Mouse (Mus musculus): ENCODE data around the gene Anp32b. TPM values are rescaled to one million over a fixed set of nuclear protein-coding genes. Genes with fewer than 3 reads are reported as not detected.

Anp32b gene
- polyA plus RNA-seq, 1 experiment, result not detected

DNA sequence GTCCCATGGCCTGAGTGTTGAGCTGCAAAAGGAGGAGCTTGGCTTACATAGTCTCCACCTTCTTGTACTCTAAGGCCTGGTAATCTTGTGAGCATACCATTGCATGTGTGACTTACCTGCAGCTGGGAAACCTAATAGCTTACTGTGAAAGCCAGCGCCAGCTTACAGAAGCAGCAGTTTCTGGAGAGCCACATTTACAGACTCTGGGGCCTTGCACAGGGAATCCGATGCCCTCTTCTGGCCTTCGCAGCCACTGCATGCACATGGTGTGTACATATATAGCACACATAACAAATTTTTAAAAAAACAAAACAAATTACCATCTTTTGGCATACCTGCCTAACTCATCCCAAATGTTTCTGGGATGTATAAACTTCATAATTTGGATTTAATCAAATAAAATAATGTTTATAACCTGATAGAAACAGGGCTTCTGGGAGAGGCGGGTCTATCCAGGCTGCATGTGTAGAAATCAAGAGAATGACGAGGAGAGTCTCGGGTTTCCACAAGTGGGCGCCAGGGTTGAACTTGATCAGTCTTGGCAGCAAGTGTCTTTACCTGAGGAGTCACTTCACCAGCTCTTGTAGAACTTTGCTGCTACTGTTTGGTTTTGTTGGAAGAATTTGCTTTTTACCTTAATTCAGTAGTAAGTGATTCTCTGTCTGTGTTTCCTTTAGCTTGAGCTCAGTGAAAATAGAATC is 12.6 kb downstream of the Anp32b start:
- TF ChIP-seq POLR2A (IDR thresholded peaks at IDR 0.05; ENCODE audit: insufficient read depth, low read depth, low read length) (no peak), CTCF (IDR thresholded peaks at IDR 0.05; ENCODE audit: insufficient read depth, low read depth, low read length) (no peak)
- WGBS, result 83% methylated on average over 7 of the region's 7 CpGs
- no peak overlapping the region for H3K27ac ChIP-seq (ENCODE audit: insufficient read depth, low read depth, low read length)
- H3K4me1 ChIP-seq (ENCODE audit: control insufficient read depth, insufficient read depth, low read length), result no peaks in the 10 kb centered on the region
- no peak overlapping the region for H3K4me3 ChIP-seq (ENCODE audit: insufficient read depth, low read depth, low read length)

DNA sequence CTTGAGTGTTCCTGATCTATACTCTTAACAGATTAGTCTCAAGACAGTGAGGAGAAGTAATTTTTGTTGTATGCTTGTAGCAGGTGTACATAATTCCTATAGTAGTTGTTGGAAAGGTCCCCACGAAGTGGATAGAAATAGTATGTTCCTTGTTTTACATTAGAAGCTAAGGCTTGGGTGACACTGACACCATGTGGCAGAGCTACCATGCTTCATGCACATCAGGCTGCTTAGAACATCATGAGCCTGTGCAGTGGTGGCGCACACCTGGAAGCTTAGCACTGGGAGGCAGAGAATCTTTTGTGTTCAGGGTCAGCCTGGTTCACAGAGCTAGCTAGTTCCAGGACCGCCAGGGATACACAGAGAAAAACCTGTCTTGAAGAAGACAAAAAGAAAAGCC is 15.0 kb downstream of the Anp32b start:
- Histone ChIP-seq H3K4me1 (ENCODE audit: control insufficient read depth, insufficient read depth, low read length) (no peaks in the 10 kb centered on the region), H3K4me3 (ENCODE audit: insufficient read depth, low read depth, low read length) (no peak overlapping the region), H3K27ac (ENCODE audit: insufficient read depth, low read depth, low read length) (no peak overlapping the region)
- TF ChIP-seq CTCF (IDR thresholded peaks at IDR 0.05; ENCODE audit: insufficient read depth, low read depth, low read length) (no peak), POLR2A (IDR thresholded peaks at IDR 0.05; ENCODE audit: insufficient read depth, low read depth, low read length) (no peak)
- 69% methylated on average over 3 of the region's 3 CpGs for whole genome bisulfite sequencing

DNA sequence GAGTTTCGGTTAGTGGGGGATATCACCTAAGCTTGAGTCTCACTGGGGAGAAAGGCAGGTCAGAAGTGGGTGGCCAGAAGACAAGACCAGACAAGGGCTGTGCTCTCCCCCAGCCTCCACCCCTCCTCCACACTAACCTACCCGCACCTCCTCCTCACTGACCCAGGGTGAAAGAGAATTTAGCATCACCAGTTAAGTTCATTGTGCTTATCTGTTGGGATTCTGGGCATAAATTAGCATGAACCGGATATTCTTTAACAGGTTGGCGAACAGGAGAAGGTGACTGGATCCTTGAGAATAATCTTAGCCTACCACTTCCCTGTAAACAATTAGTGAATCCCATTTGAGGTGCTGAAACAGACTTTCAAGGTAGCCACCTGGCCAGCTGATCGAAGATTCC is 24.4 kb downstream of the Anp32b start:
- Histone ChIP-seq H3K4me1 (ENCODE audit: control insufficient read depth, insufficient read depth, low read length) (no peaks in the 10 kb centered on the region), H3K27ac (ENCODE audit: insufficient read depth, low read depth, low read length) (no peak overlapping the region), H3K4me3 (ENCODE audit: insufficient read depth, low read depth, low read length) (no peak overlapping the region)
- TF ChIP-seq POLR2A (IDR thresholded peaks at IDR 0.05; ENCODE audit: insufficient read depth, low read depth, low read length) (no peak), CTCF (IDR thresholded peaks at IDR 0.05; ENCODE audit: insufficient read depth, low read depth, low read length) (no peak)
- 91% methylated on average over 5 of the region's 5 CpGs for WGBS

DNA sequence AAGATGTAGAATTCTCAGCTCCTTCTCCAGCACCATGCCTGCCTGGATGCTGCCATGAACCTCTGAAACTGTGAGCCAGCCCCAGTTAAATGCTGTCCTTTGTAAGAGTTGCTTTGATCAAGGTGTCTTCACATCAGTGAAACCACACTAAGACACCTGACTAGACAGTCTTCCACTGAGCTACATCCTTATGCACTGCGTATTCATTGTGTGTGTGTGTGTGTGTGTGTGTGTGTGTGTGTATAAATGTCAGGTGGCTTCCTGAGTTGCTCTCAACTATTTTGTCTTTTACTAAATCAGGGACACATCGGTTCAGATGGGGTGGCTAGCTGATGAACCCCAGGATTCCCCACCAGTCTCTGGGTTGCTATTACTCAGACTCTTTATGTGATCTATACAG is 28.4 kb downstream of the Anp32b start:
- H3K4me3 ChIP-seq (ENCODE audit: insufficient read depth, low read depth, low read length), result no peak overlapping the region
- 94% methylated on average over 2 of the region's 2 CpGs for WGBS
- H3K4me1 ChIP-seq (ENCODE audit: control insufficient read depth, insufficient read depth, low read length), result no peaks in the 10 kb centered on the region
- no peak overlapping the region for H3K27ac ChIP-seq (ENCODE audit: insufficient read depth, low read depth, low read length)
- TF ChIP-seq CTCF (IDR thresholded peaks at IDR 0.05; ENCODE audit: insufficient read depth, low read depth, low read length) (no peak), POLR2A (IDR thresholded peaks at IDR 0.05; ENCODE audit: insufficient read depth, low read depth, low read length) (no peak)

DNA sequence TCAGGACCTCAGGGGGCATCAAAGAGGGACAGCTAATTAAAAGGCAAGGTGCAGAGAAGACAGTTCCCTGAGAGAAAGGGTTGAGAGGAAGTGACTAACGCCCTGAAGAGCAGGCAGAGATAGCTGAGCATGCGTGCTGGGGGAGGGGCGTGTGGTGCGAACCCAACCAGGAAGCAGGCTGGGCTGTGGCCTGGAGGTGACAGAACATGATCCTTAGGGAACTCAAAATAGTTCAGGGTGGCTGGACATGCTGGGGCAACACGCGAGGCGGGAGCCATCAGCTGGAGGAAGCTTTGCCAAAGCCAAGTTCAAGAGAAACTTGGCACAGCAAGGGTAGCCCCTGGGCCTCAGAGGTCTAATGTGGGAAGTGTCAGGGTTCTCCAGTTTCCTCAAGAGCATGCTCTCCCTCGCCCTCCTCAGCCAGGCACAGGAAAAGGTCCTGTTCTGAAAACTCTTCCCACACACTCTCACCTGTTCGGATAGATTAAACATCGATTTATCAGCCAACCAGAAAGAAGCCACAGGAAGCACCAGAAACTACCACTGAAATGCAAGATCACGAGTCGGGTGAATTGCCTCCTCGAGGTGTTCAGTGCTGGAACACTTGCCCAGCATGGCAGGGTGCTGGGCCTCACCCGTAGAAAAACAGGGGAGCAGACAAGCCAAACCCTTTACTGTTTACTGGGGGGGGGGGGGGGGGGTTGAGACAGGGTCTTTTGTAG is 35.2 kb downstream of the Anp32b start:
- Histone ChIP-seq H3K27ac (ENCODE audit: insufficient read depth, low read depth, low read length) (no peak overlapping the region), H3K4me3 (ENCODE audit: insufficient read depth, low read depth, low read length) (no peak overlapping the region), H3K4me1 (ENCODE audit: control insufficient read depth, insufficient read depth, low read length) (no peaks in the 10 kb centered on the region)
- WGBS, result 58% methylated on average over 14 of the region's 14 CpGs
- TF ChIP-seq POLR2A (IDR thresholded peaks at IDR 0.05; ENCODE audit: insufficient read depth, low read depth, low read length) (no peak), CTCF (IDR thresholded peaks at IDR 0.05; ENCODE audit: insufficient read depth, low read depth, low read length) (no peak)

DNA sequence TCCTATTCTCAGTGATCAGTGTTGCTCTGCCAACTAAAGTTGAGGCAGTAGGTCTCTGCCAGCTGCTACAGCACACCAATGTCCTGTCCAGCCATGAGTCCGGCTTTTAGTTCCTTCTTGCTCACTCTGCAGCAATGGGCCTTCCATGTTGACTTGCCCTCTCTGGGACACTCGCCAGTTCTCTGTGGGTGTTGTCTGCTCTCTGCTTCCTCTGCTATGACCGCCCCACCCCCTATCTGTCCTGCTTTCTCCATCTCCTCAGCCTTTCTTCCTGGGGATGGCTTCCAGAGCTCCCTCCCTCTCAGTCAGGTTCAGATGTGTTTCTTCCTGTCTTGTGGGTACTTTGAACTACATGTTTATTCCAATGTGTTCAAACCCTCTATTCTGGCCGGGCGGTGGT is 36.6 kb downstream of the Anp32b start:
- TF ChIP-seq POLR2A (IDR thresholded peaks at IDR 0.05; ENCODE audit: insufficient read depth, low read depth, low read length) (no peak), CTCF (IDR thresholded peaks at IDR 0.05; ENCODE audit: insufficient read depth, low read depth, low read length) (no peak)
- Histone ChIP-seq H3K4me1 (ENCODE audit: control insufficient read depth, insufficient read depth, low read length) (no peaks in the 10 kb centered on the region), H3K4me3 (ENCODE audit: insufficient read depth, low read depth, low read length) (no peak overlapping the region), H3K27ac (ENCODE audit: insufficient read depth, low read depth, low read length) (no peak overlapping the region)
- 87% methylated on average over 5 of the region's 5 CpGs for WGBS

DNA sequence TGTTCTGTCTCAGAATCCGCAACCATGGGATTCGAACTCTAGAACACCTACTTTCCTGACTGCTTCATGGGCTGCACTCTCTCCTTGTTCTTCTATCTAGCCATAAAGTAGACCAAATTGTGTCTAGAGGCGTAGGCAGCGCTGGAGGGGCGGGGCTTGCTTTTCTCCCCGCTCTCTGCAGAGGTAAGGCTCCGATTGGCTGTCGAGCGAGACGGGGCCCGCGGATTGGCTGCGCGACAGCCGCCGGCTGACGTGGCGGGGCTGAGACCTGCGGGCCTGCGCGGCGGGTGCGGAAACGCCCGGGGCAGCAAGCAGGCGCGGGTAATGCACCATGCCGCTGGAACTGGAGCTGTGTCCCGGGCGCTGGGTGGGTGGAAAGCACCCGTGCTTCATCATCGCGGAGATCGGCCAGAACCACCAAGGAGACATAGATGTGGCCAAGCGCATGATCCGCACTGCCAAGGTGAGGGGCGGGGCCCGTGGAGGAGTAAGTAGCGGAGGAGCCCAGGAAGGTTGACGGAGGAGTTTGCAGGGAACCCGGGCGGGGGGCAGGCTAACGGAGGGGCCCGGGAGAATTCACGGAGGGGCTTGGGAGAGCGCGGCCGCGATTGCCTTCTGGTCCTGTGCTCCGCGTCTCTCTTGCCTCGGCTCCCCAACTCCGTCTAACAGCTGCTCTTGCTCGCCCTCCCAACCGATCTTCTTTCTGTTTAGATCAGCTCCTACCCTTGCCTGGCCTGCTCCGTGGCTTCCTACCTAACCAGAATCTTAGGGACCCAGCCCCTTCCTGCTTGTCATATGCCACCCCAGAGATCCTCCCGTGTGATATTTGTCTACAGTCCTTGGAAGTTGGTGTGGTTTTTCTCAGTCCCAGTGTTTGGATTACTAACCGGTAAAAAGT is 38.6 kb downstream of the Anp32b start, which contains the start of gene Nans:
Nans (plus strand) TSS at position 221 of the 898 bp plus-strand sequence.
- no peaks in the 10 kb centered on the region for H3K4me1 ChIP-seq (ENCODE audit: control insufficient read depth, insufficient read depth, low read length)
- WGBS, result under 1% methylated on average over 58 of the region's 58 CpGs
- TF ChIP-seq CTCF (IDR thresholded peaks at IDR 0.05; ENCODE audit: insufficient read depth, low read depth, low read length), result no peak
- TF ChIP-seq POLR2A (IDR thresholded peaks at IDR 0.05; ENCODE audit: insufficient read depth, low read depth, low read length), result peak; percentile 46; the same call in 1 of the 2 replicates
- no peak within 1 kb of the TSS for H3K27ac ChIP-seq (ENCODE audit: insufficient read depth, low read depth, low read length)
- H3K4me3 ChIP-seq (ENCODE audit: insufficient read depth, low read depth, low read length), result peak within 1 kb of the TSS; percentile 78

DNA sequence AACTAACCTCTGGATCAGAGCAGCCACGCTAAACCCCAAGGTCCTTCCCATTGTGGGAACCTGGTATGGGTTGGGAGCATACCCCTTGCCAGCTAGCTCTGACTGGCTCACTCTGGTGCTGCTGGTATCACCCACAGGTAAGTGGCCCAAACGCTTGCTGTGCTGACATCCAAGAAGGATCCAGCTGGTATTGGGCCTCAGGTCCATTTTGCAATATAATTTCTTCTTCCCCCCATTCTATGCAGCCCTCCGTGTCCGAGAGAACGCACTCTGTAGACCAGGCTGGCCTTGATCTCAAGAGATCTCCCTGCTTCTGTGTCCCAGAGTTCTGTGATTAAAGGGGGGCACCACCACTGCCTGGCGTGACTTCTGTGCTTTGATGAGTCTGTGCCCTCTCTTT is 42.4 kb downstream of the Anp32b start:
- TF ChIP-seq CTCF (IDR thresholded peaks at IDR 0.05; ENCODE audit: insufficient read depth, low read depth, low read length) (no peak), POLR2A (IDR thresholded peaks at IDR 0.05; ENCODE audit: insufficient read depth, low read depth, low read length) (no peak)
- no peak overlapping the region for H3K4me3 ChIP-seq (ENCODE audit: insufficient read depth, low read depth, low read length)
- WGBS, result 99% methylated on average over 6 of the region's 6 CpGs
- no peaks in the 10 kb centered on the region for H3K4me1 ChIP-seq (ENCODE audit: control insufficient read depth, insufficient read depth, low read length)
- H3K27ac ChIP-seq (ENCODE audit: insufficient read depth, low read depth, low read length), result no peak overlapping the region
